Mouse (Mus musculus): ENCODE measurements around the gene Speer1.
"Not testable (repeated sequence)": the region's sequence is repeated elsewhere in the genome, so short reads cannot be mapped to it uniquely, and the experiment has no call there.

Gene Speer1

DNA sequence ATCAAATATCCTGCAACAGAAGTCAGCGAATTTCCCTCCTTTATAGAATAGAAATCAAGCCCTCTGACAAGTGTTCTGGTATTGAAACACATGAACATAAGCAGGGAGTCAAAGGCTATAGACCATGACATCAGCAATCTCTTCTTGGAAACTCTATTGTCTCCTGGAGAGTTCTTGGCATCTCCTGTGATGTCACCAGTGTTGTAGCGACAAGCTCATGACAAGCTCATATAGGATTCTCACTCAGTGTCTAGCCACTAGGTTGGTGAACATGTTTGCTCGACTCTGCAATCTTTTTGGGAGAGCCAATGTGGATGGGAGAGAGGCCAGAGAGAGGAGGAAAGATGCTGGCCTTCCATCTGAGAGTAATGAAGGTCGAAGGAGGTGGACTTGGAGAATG, at the start of gene Speer1:
Speer1 (plus strand) TSS at position 301 of the 400 bp plus-strand sequence.
- DNase-seq (ENCODE audit: low spot score), result not testable (repeated sequence)
